17 mouse cellular contexts compared by ENCODE assay signal in genomic region chr1:42295841-42296240, GRCm38 (mm10).
A peak's percentile ranks its signal among the peaks of the same experiment; 100 is the strongest.
DNase-seq lines count a peak whose midpoint lies in the region; ATAC-seq and TF ChIP-seq lines count a peak whose summit lies in the region.
"Had no signal": no experiment of that assay in that cellular context is flagged by ENCODE, and none has a peak within 500 bp of the region (broad histone marks: within the 10 kb centered on the region; RNA-seq: fewer than 3 reads in every experiment).

No protein-coding gene starts in this region.

- peak overlapping the region; percentile 44 for H3K4me2 ChIP-seq in limb, embryonic 13.5 days (replicated peaks)
- H3K4me2 ChIP-seq in limb, embryonic 14.5 days (replicated peaks; ENCODE audit: low read depth, low read length, severe bottlenecking) = peak overlapping the region; percentile 19; the same call in 1 of the 2 replicates
- no peak overlapping the region for H3K4me2 ChIP-seq in liver, postnatal 0 days (ENCODE audit: low read depth, low read length)
- H3K4me2 ChIP-seq: liver, embryonic 12.5 days had no signal

- no peak for TF ChIP-seq POLR2A in brain, embryonic 14.5 days (IDR thresholded peaks at IDR 0.05; ENCODE audit: borderline replicate concordance, extremely low read depth, insufficient read depth, insufficient read length, poor library complexity, severe bottlenecking)
- TF ChIP-seq POLR2A in limb, embryonic 14.5 days (IDR thresholded peaks at IDR 0.05; ENCODE audit: borderline replicate concordance, extremely low read depth, insufficient read depth, insufficient read length) = no peak

- 71% methylated on average over 10 of the region's 10 CpGs for WGBS in limb, embryonic 13.5 days
- WGBS in limb, embryonic 10.5 days = 91% methylated on average over 10 of the region's 10 CpGs
- 66% methylated on average over 10 of the region's 10 CpGs for WGBS in limb, embryonic 14.5 days
- WGBS in liver, postnatal 0 days (ENCODE audit: insufficient replicate concordance) = 86% methylated on average over 10 of the region's 10 CpGs

- H3K4me3 ChIP-seq in limb, embryonic 13.5 days = no peak overlapping the region
- H3K4me3 ChIP-seq in limb, embryonic 10.5 days = no peak overlapping the region
- no peak overlapping the region for H3K4me3 ChIP-seq in limb, embryonic 14.5 days (replicated peaks; ENCODE audit: low read length)
- no peak overlapping the region for H3K4me3 ChIP-seq in liver, postnatal 0 days (ENCODE audit: low read depth, low read length)
- H3K4me3 ChIP-seq: liver, embryonic 12.5 days had no signal

- no peak for DNase-seq in frontal cortex, postnatal 14 days (ENCODE audit: low spot score in 2 of 2)
- DNase-seq in limb, embryonic 10.5 days (ENCODE audit: low spot score) = no peak
- peak; percentile 41 for DNase-seq in brain, embryonic 14.5 days (ENCODE audit: low read depth)
- DNase-seq in limb, embryonic 14.5 days (ENCODE audit: low spot score) = no peak
- DNase-seq in right cerebral cortex, adult 2 months (ENCODE audit: low spot score in 2 of 2) = no peak
- DNase-seq in liver, postnatal 0 days = no peak
- DNase-seq: adrenal gland, postnatal 25 days; B cell, adult 2 months; cerebellum, adult 8-10 months; gastrocnemius, postnatal 14 days; layer of hippocampus, postnatal 36 days; spleen, adult 18-20 months; thymus, postnatal 14 days had no signal

- no peaks in the 10 kb centered on the region for H3K27me3 ChIP-seq in limb, embryonic 13.5 days
- H3K27me3 ChIP-seq in limb, embryonic 10.5 days (ENCODE audit: low read depth, poor library complexity, severe bottlenecking) = no peaks in the 10 kb centered on the region
- no peaks in the 10 kb centered on the region for H3K27me3 ChIP-seq in limb, embryonic 14.5 days (ENCODE audit: control insufficient read depth, insufficient read depth, low read length)
- no peaks in the 10 kb centered on the region for H3K27me3 ChIP-seq in liver, postnatal 0 days (ENCODE audit: insufficient read depth, low read length)
- H3K27me3 ChIP-seq: liver, embryonic 12.5 days had no signal

- peaks cover 9% of the 10 kb centered on the region; the same call in 1 of the 2 replicates for H3K4me1 ChIP-seq in limb, embryonic 13.5 days
- no peaks in the 10 kb centered on the region for H3K4me1 ChIP-seq in limb, embryonic 10.5 days
- H3K4me1 ChIP-seq in limb, embryonic 14.5 days (ENCODE audit: control insufficient read depth, insufficient read depth, low read length) = peaks cover 11% of the 10 kb centered on the region; the same call in 1 of the 2 replicates
- no peaks in the 10 kb centered on the region for H3K4me1 ChIP-seq in liver, postnatal 0 days (ENCODE audit: insufficient read depth)
- H3K4me1 ChIP-seq: liver, embryonic 12.5 days had no signal

- TF ChIP-seq CTCF in brain, embryonic 14.5 days (IDR thresholded peaks at IDR 0.05; ENCODE audit: borderline replicate concordance, extremely low read depth, insufficient read depth, insufficient read length) = no peak
- TF ChIP-seq CTCF in liver, postnatal 0 days (IDR thresholded peaks at IDR 0.05; ENCODE audit: low read depth) = no peak

- TF ChIP-seq EP300 in liver, postnatal 0 days (IDR thresholded peaks at IDR 0.05; ENCODE audit: low read depth) = no peak

- peak; percentile 51 for ATAC-seq in frontal cortex, adult (ENCODE audit: low TSS enrichment)
- ATAC-seq in limb, embryonic 13.5 days (ENCODE audit: low FRiP score, low read depth) = no peak
- no peak for ATAC-seq in limb, embryonic 14.5 days (ENCODE audit: low FRiP score, low read depth)
- no peak for ATAC-seq in liver, postnatal 0 days
- ATAC-seq: liver, embryonic 12.5 days had no signal

- H3K27ac ChIP-seq in limb, embryonic 13.5 days = peak overlapping the region; percentile 22; the same call in 1 of the 2 replicates
- H3K27ac ChIP-seq in limb, embryonic 10.5 days = no peak overlapping the region
- no peak overlapping the region for H3K27ac ChIP-seq in limb, embryonic 14.5 days (replicated peaks; ENCODE audit: low read depth, low read length)
- H3K27ac ChIP-seq in liver, postnatal 0 days (ENCODE audit: low read depth) = no peak overlapping the region
- H3K27ac ChIP-seq: kidney, postnatal 0 days; liver, embryonic 12.5 days had no signal

- H3K9ac ChIP-seq in limb, embryonic 13.5 days = no peak overlapping the region
- no peak overlapping the region for H3K9ac ChIP-seq in limb, embryonic 14.5 days (ENCODE audit: low read depth, low read length, severe bottlenecking)
- H3K9ac ChIP-seq in liver, postnatal 0 days (replicated peaks) = no peak overlapping the region
- H3K9ac ChIP-seq: liver, embryonic 12.5 days had no signal

- H3K9me3 ChIP-seq in limb, embryonic 13.5 days = no peaks in the 10 kb centered on the region
- H3K9me3 ChIP-seq in limb, embryonic 10.5 days (replicated peaks) = no peaks in the 10 kb centered on the region
- H3K9me3 ChIP-seq in limb, embryonic 14.5 days (ENCODE audit: control insufficient read depth, low read length) = no peaks in the 10 kb centered on the region
- no peaks in the 10 kb centered on the region for H3K9me3 ChIP-seq in liver, postnatal 0 days (ENCODE audit: low read length)
- H3K9me3 ChIP-seq: liver, embryonic 12.5 days had no signal

- H3K36me3 ChIP-seq in limb, embryonic 13.5 days = no peaks in the 10 kb centered on the region
- no peaks in the 10 kb centered on the region for H3K36me3 ChIP-seq in limb, embryonic 10.5 days
- H3K36me3 ChIP-seq in limb, embryonic 14.5 days (ENCODE audit: control insufficient read depth, insufficient read depth, low read length) = no peaks in the 10 kb centered on the region
- no peaks in the 10 kb centered on the region for H3K36me3 ChIP-seq in liver, postnatal 0 days (replicated peaks; ENCODE audit: insufficient read depth, low read length)
- H3K36me3 ChIP-seq: liver, embryonic 12.5 days had no signal
